Mouse (Mus musculus) midbrain, embryonic 13.5 days (tissue): Measurements from ENCODE around the gene 4921509C19Rik. TPM values are rescaled to one million over a fixed set of nuclear protein-coding genes. Genes with fewer than 3 reads are reported as not detected.
"Not testable (repeated sequence)": the region's sequence is repeated elsewhere in the genome, so short reads cannot be mapped to it uniquely, and the experiment has no call there.

Experiments
- ATAC-seq: fragments of 200-750 bp; cut with Nextera tagmentation; 2 replicates; pipeline ENCODE4 v1.8.0; 2017; ENCODE audit warnings: mild to moderate bottlenecking, moderate TSS enrichment, moderate library complexity
- H3K27ac ChIP-seq: fragments of 300-500 bp; sonication (generic); 2 replicates; pipeline ENCODE4 v1.5.1; 2015; ENCODE audit warnings: inconsistent platforms, mild to moderate bottlenecking, moderate library complexity
- H3K27me3 ChIP-seq: fragments of 300-500 bp; sonication (generic); 2 replicates; pipeline ENCODE4 v1.6.1; 2015; ENCODE audit warnings: mild to moderate bottlenecking, inconsistent platforms
- H3K36me3 ChIP-seq: fragments of 300-500 bp; sonication (generic); 2 replicates; pipeline ENCODE4 v1.6.1; 2015; ENCODE audit warnings: mild to moderate bottlenecking, inconsistent platforms
- H3K4me1 ChIP-seq: fragments of 300-500 bp; sonication (generic); replicated peaks from 2 replicates; pipeline ENCODE4 v1.6.1; 2015; ENCODE audit warnings: inconsistent platforms
- H3K4me2 ChIP-seq: fragments of 300-500 bp; sonication (generic); replicated peaks from 2 replicates; pipeline ENCODE4 v1.6.1; 2015; ENCODE audit warnings: moderate library complexity, mild to moderate bottlenecking, inconsistent platforms
- H3K4me3 ChIP-seq: fragments of 300-500 bp; sonication (generic); replicated peaks from 2 replicates; pipeline ENCODE4 v1.5.1; 2015; ENCODE audit warnings: mild to moderate bottlenecking, inconsistent platforms
- H3K9ac ChIP-seq: fragments of 300-500 bp; sonication (generic); replicated peaks from 2 replicates; pipeline ENCODE4 v1.6.1; 2015; ENCODE audit warnings: mild to moderate bottlenecking, inconsistent platforms
- H3K9me3 ChIP-seq: fragments of 300-500 bp; sonication (generic); 2 replicates; pipeline ENCODE4 v1.6.1; 2016; ENCODE audit warnings: mild to moderate bottlenecking, inconsistent platforms
- WGBS: fragments of 180-500 bp; shearing (Covaris S2); methylation state at CpG from one replicate; pipeline ENCODE4 v1.1.7; 2015; 5-methylcytosine and 5-hydroxymethylcytosine counted together
- polyA plus RNA-seq: library from polyadenylated mRNA; unstranded; fragments of >200 nt; fragmentation: Nextera tagmentation; extraction: Ambion mirVana; gene quantifications from 2 replicates; pipeline ENCODE4 v1.2.1, GENCODE M21; 2015

The 4921509C19Rik gene
- not detected in 2 replicates for polyA plus RNA-seq

DNA sequence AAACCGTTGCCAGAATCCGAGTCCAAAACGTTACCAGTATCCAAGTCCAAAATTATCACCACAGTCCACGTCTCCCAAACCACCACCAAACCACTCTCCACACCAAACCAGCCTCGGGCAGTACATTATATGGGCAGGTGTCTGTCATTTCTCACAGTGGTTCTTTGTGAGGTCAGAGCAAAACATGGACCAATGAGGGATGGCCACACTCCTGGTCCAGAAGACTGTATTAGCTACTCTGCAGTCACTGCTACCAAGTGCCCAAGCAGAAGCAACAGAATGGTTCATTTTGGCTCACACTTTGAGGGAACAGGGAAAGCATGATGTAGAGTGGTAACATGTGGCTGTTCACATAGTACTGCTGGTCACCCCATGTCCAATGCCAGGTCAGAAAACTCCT is at the start of gene 4921509C19Rik:
4921509C19Rik (minus strand) TSS at position 101 of the 400 bp plus-strand sequence.
- not testable (repeated sequence) for H3K9me3 ChIP-seq, ATAC-seq, H3K9ac ChIP-seq, H3K4me3 ChIP-seq, H3K4me2 ChIP-seq, H3K27me3 ChIP-seq, H3K4me1 ChIP-seq, H3K36me3 ChIP-seq, H3K27ac ChIP-seq
- WGBS: 82% methylated on average over 5 of the region's 5 CpGs

DNA sequence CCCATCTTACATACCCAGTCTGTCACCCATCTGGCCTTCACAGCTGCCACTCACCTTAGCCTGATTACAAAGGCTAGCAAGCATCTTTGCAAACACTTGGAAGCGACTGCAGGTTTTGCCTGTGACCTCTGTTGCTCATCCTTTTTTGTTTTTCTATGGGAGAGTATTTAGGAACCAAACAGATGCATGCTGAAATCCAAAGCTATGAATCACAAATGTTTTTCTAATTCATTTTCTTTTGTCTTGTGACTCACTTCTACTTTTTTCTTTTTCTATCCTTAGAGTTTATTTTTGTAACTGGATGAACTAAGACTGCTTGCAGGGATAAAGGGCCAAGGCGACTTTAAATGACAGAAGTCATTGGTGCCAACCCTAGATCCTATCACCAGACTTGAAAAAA is 49.6 kb upstream of the 4921509C19Rik start:
- peaks cover 21% of the 10 kb centered on the region for H3K36me3 ChIP-seq
- no peaks in the 10 kb centered on the region for H3K9me3 ChIP-seq
- 80% methylated on average over 2 of the region's 2 CpGs for WGBS
- ATAC-seq: no peak
- no peak overlapping the region for H3K9ac ChIP-seq
- no peak overlapping the region for H3K27ac ChIP-seq
- H3K27me3 ChIP-seq: no peaks in the 10 kb centered on the region
- no peaks in the 10 kb centered on the region for H3K4me1 ChIP-seq
- H3K4me3 ChIP-seq: no peak overlapping the region
- H3K4me2 ChIP-seq: no peak overlapping the region

DNA sequence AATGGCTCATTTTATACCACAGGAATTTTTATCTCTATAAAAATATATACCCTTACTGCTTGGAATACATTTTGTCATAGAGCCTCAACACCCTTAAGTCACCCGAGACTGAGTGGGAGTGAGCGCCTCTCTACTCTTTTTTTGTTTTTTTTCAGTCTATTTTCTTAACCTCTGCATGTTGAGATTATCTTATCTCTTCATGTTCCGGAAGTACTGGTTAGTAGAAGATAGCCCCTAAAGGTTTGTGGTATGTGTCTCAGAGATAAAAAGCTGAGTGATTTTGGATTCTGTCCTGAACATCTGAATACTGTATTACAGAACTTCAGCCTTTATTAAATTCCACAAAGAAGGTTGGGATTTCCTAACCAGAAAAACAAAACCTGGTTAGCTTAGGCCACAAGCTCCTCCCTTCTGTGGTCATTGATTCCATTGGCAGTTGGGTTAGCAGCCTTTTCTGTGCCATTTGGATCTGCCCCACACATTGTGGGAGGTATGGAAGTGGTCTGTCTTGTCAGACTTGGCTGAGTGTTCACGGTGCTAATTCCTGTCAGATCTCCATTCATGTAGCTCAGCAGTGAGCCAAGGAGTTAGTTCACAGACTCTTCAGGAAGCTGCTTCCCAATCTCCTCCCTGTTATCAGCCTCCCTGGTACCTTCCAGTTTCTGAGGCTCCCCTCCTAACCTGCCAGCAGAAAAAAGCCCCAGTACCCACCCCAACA is 48.5 kb upstream of the 4921509C19Rik start:
- no peak overlapping the region for H3K4me3 ChIP-seq
- peaks cover 29% of the 10 kb centered on the region for H3K36me3 ChIP-seq
- H3K27ac ChIP-seq: no peak overlapping the region
- no peak for ATAC-seq
- no peak overlapping the region for H3K4me2 ChIP-seq
- H3K9ac ChIP-seq: no peak overlapping the region
- no peaks in the 10 kb centered on the region for H3K9me3 ChIP-seq
- 74% methylated on average over 4 of the region's 4 CpGs for WGBS
- no peaks in the 10 kb centered on the region for H3K4me1 ChIP-seq
- no peaks in the 10 kb centered on the region for H3K27me3 ChIP-seq

DNA sequence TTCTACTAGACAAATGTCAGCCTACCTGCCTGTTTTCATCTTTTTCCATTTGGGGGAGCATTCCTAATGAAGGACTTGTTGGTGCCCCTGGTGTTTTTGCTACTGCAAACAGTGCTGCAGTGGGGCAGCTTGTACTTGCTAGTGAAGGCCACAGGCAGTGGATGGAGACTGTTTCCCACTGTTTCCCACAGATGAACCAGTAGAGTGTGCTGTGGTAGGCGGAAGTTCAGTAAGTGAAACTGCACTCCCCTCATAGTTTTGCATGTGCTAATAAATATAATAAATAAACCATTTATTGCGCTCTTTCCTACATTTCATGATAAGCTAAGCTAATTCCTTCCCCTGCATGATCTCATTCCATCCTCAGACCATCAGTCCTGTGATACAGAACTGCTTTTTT is 43.0 kb upstream of the 4921509C19Rik start:
- ATAC-seq: no peak
- Histone ChIP-seq H3K27ac (no peak overlapping the region), H3K27me3 (no peaks in the 10 kb centered on the region), H3K9me3 (no peaks in the 10 kb centered on the region), H3K4me3 (no peak overlapping the region), H3K4me2 (no peak overlapping the region), H3K4me1 (no peaks in the 10 kb centered on the region), H3K36me3 (peaks cover 58% of the 10 kb centered on the region), H3K9ac (no peak overlapping the region)
- WGBS: 91% methylated on average over 2 of the region's 2 CpGs

DNA sequence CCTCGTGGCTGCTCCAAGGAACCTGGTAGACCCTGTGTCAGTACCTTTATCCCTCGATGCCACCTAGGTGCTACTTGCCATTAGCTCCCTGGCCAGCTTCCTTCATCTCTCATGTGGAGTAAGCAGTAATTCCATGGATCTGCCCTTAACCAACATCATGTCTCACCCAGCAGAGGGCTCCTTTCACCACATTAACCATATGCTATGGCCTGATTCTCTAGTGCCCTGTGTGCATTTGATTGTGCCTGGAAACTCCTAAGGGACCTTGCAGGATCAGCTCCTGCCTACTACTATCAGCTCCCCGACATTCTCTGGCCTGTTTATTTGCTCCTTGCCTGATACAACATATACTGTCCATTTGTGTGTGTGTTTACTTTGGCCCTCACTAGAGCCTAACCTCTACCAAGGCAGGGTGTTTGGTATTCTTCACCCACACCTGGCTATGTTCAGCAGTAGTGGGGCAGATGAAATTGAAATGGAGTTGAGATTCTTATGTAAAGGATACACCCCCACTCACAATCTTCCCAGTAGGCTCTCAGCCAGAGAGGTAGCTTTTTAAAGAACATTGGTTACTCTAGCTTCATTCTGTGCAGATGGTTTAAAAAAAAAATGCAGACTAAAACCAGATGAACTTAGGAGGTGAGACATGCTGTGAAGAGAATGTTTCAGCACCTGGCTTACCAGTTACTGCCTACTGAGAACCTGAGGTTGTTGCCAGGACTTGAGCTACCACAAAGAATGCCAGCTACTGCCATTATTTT is 37.8 kb upstream of the 4921509C19Rik start:
- no peaks in the 10 kb centered on the region for H3K4me1 ChIP-seq
- no peak overlapping the region for H3K4me3 ChIP-seq
- WGBS: 88% methylated on average over 3 of the region's 3 CpGs
- no peaks in the 10 kb centered on the region for H3K9me3 ChIP-seq
- H3K9ac ChIP-seq: no peak overlapping the region
- no peaks in the 10 kb centered on the region for H3K27me3 ChIP-seq
- no peak overlapping the region for H3K27ac ChIP-seq
- H3K4me2 ChIP-seq: no peak overlapping the region
- no peak for ATAC-seq
- peaks cover 89% of the 10 kb centered on the region for H3K36me3 ChIP-seq

DNA sequence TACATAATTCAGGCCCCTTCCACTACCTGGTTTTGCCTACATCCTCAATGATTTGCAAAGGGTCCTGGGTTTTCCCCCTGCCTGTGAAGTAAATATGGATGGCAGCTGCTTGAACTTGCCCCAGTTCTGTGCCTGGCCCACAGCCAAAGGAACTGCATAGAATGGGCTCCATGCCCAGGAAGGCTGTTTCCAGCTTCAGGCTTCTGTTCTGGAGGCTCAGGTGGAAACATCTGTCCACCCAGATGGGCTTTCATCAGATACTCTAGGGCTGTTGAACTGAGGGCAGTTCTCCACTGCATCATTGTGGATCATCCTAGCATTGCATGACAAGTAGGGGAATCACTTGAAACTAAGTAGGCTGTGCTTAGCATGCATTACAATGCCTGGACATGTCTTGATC is 36.2 kb upstream of the 4921509C19Rik start:
- ATAC-seq: peak; percentile 62; the same call in 1 of the 2 replicates
- Histone ChIP-seq H3K36me3 (peaks cover 96% of the 10 kb centered on the region), H3K27me3 (no peaks in the 10 kb centered on the region), H3K4me2 (no peak overlapping the region), H3K9me3 (no peaks in the 10 kb centered on the region), H3K4me1 (no peaks in the 10 kb centered on the region), H3K4me3 (no peak overlapping the region), H3K9ac (no peak overlapping the region), H3K27ac (no peak overlapping the region)

DNA sequence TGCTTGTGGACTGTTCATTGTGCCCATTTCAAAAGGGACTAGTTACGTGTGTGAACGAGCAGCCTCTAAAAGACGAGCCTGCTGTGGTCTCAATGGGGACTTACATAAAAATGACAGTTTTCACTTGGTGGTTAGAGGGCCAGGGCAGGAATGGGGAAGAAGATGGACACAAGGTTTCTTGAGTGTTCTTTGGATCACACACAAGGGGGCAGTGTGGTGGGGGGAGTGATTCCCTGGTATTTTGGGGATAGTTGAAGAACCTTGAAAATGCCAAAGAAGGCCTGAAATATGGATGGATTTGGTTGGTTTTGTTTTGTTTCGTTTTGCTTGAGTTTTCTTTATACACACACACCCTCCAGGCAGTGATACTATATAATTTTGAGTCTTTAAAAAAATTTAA is 28.3 kb upstream of the 4921509C19Rik start:
- no peak overlapping the region for H3K9ac ChIP-seq
- no peaks in the 10 kb centered on the region for H3K9me3 ChIP-seq
- 88% methylated on average over 4 of the region's 4 CpGs for WGBS
- H3K36me3 ChIP-seq: peaks cover 83% of the 10 kb centered on the region
- H3K4me1 ChIP-seq: no peaks in the 10 kb centered on the region
- no peaks in the 10 kb centered on the region for H3K27me3 ChIP-seq
- ATAC-seq: no peak
- no peak overlapping the region for H3K27ac ChIP-seq
- no peak overlapping the region for H3K4me3 ChIP-seq
- H3K4me2 ChIP-seq: no peak overlapping the region

DNA sequence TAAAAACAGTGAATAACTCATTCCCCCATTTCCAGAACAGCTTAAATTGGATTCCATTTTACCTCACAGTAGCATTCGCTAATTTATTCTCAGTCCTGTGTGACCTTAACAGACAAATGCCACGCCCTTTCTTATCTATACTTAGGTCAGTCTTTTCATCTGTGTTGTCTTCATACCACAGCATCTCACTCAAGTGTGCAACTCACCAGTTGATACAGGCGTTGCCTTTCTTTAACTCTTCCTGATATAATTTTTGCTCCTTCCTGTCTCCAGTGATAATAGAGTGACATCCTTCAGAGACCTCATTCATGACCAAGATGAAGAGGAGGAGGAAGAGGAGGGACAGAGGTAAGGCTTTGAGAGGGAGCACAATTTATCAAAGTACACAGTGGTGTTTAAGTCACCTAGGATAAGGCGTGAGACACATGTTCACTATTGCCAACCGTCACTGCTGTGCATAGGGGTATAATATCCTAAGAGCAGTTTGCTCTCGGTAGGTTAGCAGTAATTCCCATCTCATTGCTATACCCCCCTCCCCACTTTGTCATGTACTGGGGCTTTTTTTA is 24.6 kb upstream of the 4921509C19Rik start:
- H3K9ac ChIP-seq: no peak overlapping the region
- 98% methylated on average over 6 of the region's 6 CpGs for WGBS

DNA sequence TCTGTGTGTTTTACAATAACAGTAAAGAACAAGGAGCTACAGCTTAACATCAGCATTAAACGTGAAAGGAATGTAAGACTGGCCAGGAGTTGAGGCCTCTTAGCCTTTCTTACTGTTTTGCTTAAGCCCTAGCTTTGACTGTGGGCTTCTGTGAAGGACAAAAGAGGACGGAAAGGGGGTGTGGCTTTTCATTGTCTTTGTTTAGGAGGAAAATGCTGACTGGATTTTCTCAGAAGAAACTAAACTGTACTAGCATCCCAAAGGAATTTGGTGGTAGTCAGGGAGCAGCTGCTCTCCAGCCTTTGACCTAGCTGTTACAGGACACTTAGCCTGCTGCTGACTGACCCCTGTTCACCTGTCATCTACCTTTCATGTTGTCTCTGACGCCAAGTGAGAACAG is 22.4 kb upstream of the 4921509C19Rik start:
- Histone ChIP-seq H3K9ac (no peak overlapping the region), H3K36me3 (peaks cover 50% of the 10 kb centered on the region), H3K27ac (no peak overlapping the region), H3K9me3 (no peaks in the 10 kb centered on the region), H3K27me3 (no peaks in the 10 kb centered on the region), H3K4me2 (no peak overlapping the region), H3K4me1 (peaks cover 33% of the 10 kb centered on the region), H3K4me3 (no peak overlapping the region)
- no peak for ATAC-seq
- WGBS: 48% methylated on average over 3 of the region's 3 CpGs

More for the DNA sequence above, 24.6 kb upstream of the 4921509C19Rik start:
- Histone ChIP-seq H3K9me3 (no peaks in the 10 kb centered on the region), H3K4me1 (peaks cover 23% of the 10 kb centered on the region), H3K27ac (no peak overlapping the region), H3K27me3 (no peaks in the 10 kb centered on the region), H3K4me3 (no peak overlapping the region), H3K36me3 (peaks cover 68% of the 10 kb centered on the region), H3K4me2 (no peak overlapping the region)
- ATAC-seq: no peak

DNA sequence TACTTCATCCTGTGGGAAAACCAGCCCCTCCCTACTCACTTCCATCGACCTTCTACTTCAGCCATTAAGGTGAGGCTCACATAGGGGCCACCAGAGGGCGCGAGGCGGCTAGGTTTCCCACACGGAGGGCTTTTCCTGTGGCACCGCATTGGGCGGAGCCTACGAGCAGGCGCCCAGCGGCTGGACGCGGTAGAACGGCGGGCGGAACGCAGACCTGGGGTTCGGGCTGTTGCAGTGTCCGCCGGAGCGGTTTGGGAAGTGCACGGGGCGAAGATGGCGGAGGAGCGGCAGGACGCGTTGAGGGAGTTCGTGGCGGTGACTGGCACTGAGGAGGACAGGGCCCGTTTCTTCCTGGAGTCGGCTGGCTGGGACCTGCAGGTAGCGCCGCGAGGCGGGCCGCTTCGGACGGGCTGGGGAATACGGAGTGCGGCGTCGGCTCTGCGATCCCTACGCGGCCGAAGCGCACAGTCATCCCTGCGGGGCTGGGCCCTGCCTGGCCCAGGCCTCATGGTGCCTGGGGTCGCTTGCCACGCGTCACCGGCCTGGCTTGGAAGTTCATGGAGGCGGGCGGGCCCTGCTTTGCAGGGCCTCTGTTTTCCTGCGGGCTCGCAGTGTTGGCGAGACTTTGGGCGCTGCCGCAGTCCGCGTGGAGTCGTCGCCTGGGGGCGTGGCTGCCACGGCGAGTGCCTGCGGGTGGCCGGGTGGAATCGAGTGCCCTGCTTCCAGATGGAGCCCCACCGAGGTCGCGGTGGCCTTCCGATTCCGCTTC is 18.3 kb upstream of the 4921509C19Rik start, which contains the start of gene Nsfl1c:
Nsfl1c (plus strand) TSS at position 148 of the 769 bp plus-strand sequence.
- no peaks in the 10 kb centered on the region for H3K27me3 ChIP-seq
- H3K9ac ChIP-seq: peak within 1 kb of the TSS; percentile 96
- H3K9me3 ChIP-seq: no peaks in the 10 kb centered on the region
- peak within 1 kb of the TSS; percentile 58; the same call in 1 of the 2 replicates for H3K27ac ChIP-seq
- WGBS: under 1% methylated on average over 67 of the region's 73 CpGs
- H3K4me2 ChIP-seq: peak within 1 kb of the TSS; percentile 86
- H3K36me3 ChIP-seq: peaks cover 20% of the 10 kb centered on the region
- peak within 1 kb of the TSS; percentile 97 for H3K4me3 ChIP-seq
- ATAC-seq: peak; percentile 100
- H3K4me1 ChIP-seq: peaks cover 33% of the 10 kb centered on the region

DNA sequence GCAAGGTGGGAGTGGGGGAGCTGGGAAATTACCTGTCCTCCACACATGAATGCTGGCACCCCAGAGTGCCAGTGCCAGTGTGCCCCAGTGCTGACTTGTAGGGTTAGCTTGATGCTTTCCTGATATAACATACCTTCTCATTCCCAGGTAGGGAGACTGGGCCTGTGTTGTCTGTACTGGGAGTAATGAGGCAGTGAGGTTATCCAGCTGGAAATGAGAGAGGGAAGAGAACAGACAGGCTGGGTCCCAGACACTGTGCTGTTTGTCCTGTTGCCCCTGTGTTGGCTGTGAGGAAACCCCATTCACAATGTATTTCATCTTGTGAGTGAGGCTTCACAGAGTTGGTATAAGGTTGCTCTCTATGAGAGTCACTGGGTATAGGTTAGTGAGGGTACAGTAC is 10.5 kb upstream of the 4921509C19Rik start:
- ATAC-seq: no peak
- H3K27me3 ChIP-seq: no peaks in the 10 kb centered on the region
- H3K9me3 ChIP-seq: no peaks in the 10 kb centered on the region
- no peak overlapping the region for H3K9ac ChIP-seq
- H3K4me1 ChIP-seq: no peaks in the 10 kb centered on the region
- no peak overlapping the region for H3K27ac ChIP-seq
- H3K36me3 ChIP-seq: no peaks in the 10 kb centered on the region
- no peak overlapping the region for H3K4me3 ChIP-seq
- no peak overlapping the region for H3K4me2 ChIP-seq

DNA sequence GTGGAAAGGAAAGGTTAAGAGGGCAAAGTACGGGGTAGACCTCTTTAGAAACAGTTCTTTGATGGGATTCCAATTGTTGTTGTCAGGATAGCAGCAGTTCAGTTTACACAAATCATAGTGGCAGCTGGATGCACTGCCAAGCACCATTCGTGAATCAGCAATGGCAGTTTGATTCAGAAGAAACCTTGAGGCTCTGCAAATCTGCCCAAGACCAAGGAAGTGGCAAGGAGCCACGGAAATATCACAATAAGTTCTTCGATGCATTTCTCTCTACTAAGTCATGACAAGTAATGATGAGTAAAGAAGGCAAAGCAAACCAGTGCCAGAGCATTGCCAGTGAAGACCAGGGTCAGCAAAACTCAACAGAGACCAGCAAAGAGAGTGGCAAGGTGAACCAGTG is 41.0 kb downstream of the 4921509C19Rik start:
- not testable (repeated sequence) for H3K9me3 ChIP-seq, ATAC-seq, H3K4me1 ChIP-seq, H3K4me3 ChIP-seq, H3K9ac ChIP-seq, H3K27ac ChIP-seq, H3K36me3 ChIP-seq, H3K4me2 ChIP-seq, H3K27me3 ChIP-seq
- WGBS: 78% methylated on average over 4 of the region's 4 CpGs
